Mouse (Mus musculus): ENCODE measurements around the gene Mettl27. TPM values are rescaled to one million over a fixed set of nuclear protein-coding genes. Genes with fewer than 3 reads are reported as not detected.
"Not testable (repeated sequence)": the region's sequence is repeated elsewhere in the genome, so short reads cannot be mapped to it uniquely, and the experiment has no call there.

The Mettl27 gene
- total RNA-seq, 1 experiment: 15.6 TPM

- no peak for TF ChIP-seq ZNF384 (IDR thresholded peaks at IDR 0.05; ENCODE audit: low read depth, low read length)
- TF ChIP-seq ZC3H11A (IDR thresholded peaks at IDR 0.05; ENCODE audit: borderline replicate concordance, low read depth, low read length): no peak
- no peak for TF ChIP-seq CHD2 (IDR thresholded peaks at IDR 0.05; ENCODE audit: low read depth, low read length)
- H3K9me3 ChIP-seq (ENCODE audit: control insufficient read depth, insufficient read depth, low read depth, low read length): no peaks in the 10 kb centered on the region
- no peak overlapping the region for H3K27ac ChIP-seq (ENCODE audit: insufficient read depth, low read depth, low read length, poor library complexity, severe bottlenecking)
- no peak for DNase-seq (ENCODE audit: low read depth, low spot score)
- H3K36me3 ChIP-seq (ENCODE audit: control insufficient read depth, insufficient read depth, low read length, poor library complexity, severe bottlenecking): no peaks in the 10 kb centered on the region
- H3K4me1 ChIP-seq (ENCODE audit: control insufficient read depth in 2 of 2, insufficient read depth in 2 of 2, low read length in 2 of 2, poor library complexity in 1 of 2): peaks cover 3 to 29% of the 10 kb centered on the region in 2 experiments; a peak in 3 of 4 replicates
- in situ Hi-C loops (cut with MboI; ENCODE audit: low sequenced_read_pairs in 2 of 2, unreplicated experiment in 2 of 2): no loop called here
- no peak overlapping the region for H3K9ac ChIP-seq (ENCODE audit: insufficient read depth, low read depth, low read length, poor library complexity, severe bottlenecking)
- no peak overlapping the region for H3K4me3 ChIP-seq (ENCODE audit: insufficient read depth in 1 of 2, low read depth in 1 of 2, low read length in 2 of 2, poor library complexity in 1 of 2, severe bottlenecking in 1 of 2)
Observed at GRCm38 (mm10) chr5:134961519-134961918, 29.4 kb downstream of the Mettl27 start.

- Histone ChIP-seq H3K27ac (ENCODE audit: insufficient read depth, low read depth, low read length, poor library complexity, severe bottlenecking) (no peak overlapping the region), H3K9me3 (ENCODE audit: control insufficient read depth, insufficient read depth, low read depth, low read length) (no peaks in the 10 kb centered on the region), H3K4me1 (ENCODE audit: control insufficient read depth in 2 of 2, insufficient read depth in 2 of 2, low read length in 2 of 2, poor library complexity in 1 of 2) (peaks cover 2 to 31% of the 10 kb centered on the region in 2 experiments; a peak in 2 of 4 replicates), H3K36me3 (ENCODE audit: control insufficient read depth, insufficient read depth, low read length, poor library complexity, severe bottlenecking) (no peaks in the 10 kb centered on the region), H3K4me3 (ENCODE audit: insufficient read depth in 1 of 2, low read depth in 1 of 2, low read length in 2 of 2, poor library complexity in 1 of 2, severe bottlenecking in 1 of 2) (no peak overlapping the region), H3K9ac (ENCODE audit: insufficient read depth, low read depth, low read length, poor library complexity, severe bottlenecking) (no peak overlapping the region)
- no peak for DNase-seq (ENCODE audit: low read depth, low spot score)
- TF ChIP-seq ZC3H11A (IDR thresholded peaks at IDR 0.05; ENCODE audit: borderline replicate concordance, low read depth, low read length) (no peak), MAFK (IDR thresholded peaks at IDR 0.05; ENCODE audit: insufficient read depth, low read depth, low read length) (peak; percentile 22; the same call in 1 of the 2 replicates)
- in situ Hi-C loops (cut with MboI; ENCODE audit: low sequenced_read_pairs in 2 of 2, unreplicated experiment in 2 of 2): no loop called here
Observed at GRCm38 (mm10) chr5:134963546-134963945, 31.4 kb downstream of the Mettl27 start.

DNA sequence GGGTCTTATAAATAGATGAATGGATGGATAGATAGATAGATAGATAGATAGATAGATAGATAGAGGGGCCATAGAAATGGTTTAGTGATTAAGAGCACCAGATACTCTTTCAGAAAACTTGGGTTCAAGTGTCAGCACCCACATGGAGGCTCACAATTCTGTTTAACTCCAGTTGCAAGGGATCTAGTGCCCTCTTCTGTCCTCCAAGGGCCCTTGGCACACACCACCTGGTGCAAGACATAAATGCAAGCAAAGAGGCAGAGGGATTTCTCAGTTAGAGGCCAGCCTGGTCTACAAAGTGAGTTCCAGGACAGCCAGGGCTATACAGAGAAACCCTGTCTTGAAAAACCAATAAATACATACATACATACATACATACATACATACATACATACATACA lies 32.5 kb downstream of the Mettl27 start:
- H3K36me3 ChIP-seq (ENCODE audit: control insufficient read depth, insufficient read depth, low read length, poor library complexity, severe bottlenecking); DNase-seq (ENCODE audit: low read depth, low spot score); H3K9me3 ChIP-seq (ENCODE audit: control insufficient read depth, insufficient read depth, low read depth, low read length); H3K9ac ChIP-seq (ENCODE audit: insufficient read depth, low read depth, low read length, poor library complexity, severe bottlenecking); in situ Hi-C loops (cut with MboI; ENCODE audit: low sequenced_read_pairs in 2 of 2, unreplicated experiment in 2 of 2); H3K4me3 ChIP-seq (ENCODE audit: insufficient read depth in 1 of 2, low read depth in 1 of 2, low read length in 2 of 2, poor library complexity in 1 of 2, severe bottlenecking in 1 of 2); H3K27ac ChIP-seq (ENCODE audit: insufficient read depth, low read depth, low read length, poor library complexity, severe bottlenecking): not testable (repeated sequence)
- H3K4me1 ChIP-seq (ENCODE audit: control insufficient read depth in 2 of 2, insufficient read depth in 2 of 2, low read length in 2 of 2, poor library complexity in 1 of 2): peaks cover 4 to 29% of the 10 kb centered on the region in 2 experiments; a peak in 2 of 4 replicates

GRCm38 (mm10) chr5:134965473-134965851 lies 33.3 kb downstream of the Mettl27 start:
- Histone ChIP-seq H3K36me3 (ENCODE audit: control insufficient read depth, insufficient read depth, low read length, poor library complexity, severe bottlenecking) (no peaks in the 10 kb centered on the region), H3K9ac (ENCODE audit: insufficient read depth, low read depth, low read length, poor library complexity, severe bottlenecking) (peak overlapping the region; percentile 50; the same call in 1 of the 2 replicates), H3K9me3 (ENCODE audit: control insufficient read depth, insufficient read depth, low read depth, low read length) (no peaks in the 10 kb centered on the region), H3K4me3 (ENCODE audit: insufficient read depth in 1 of 2, low read depth in 1 of 2, low read length in 2 of 2, poor library complexity in 1 of 2, severe bottlenecking in 1 of 2) (peak overlapping the region; percentile 60 to 70; a peak in 3 of 4 replicates), H3K4me1 (ENCODE audit: control insufficient read depth in 2 of 2, insufficient read depth in 2 of 2, low read length in 2 of 2, poor library complexity in 1 of 2) (peaks cover 4 to 25% of the 10 kb centered on the region in 2 experiments; a peak in 2 of 4 replicates), H3K27ac (ENCODE audit: insufficient read depth, low read depth, low read length, poor library complexity, severe bottlenecking) (no peak overlapping the region)
- in situ Hi-C loops (cut with MboI; ENCODE audit: low sequenced_read_pairs in 2 of 2, unreplicated experiment in 2 of 2): no loop called here
- TF ChIP-seq CHD2 (IDR thresholded peaks at IDR 0.05; ENCODE audit: low read depth, low read length) (0 out of 2 replicates have a peak, but pooled peaks have one; percentile 9), HCFC1 (IDR thresholded peaks at IDR 0.05; ENCODE audit: borderline replicate concordance, insufficient read depth, low read length) (peak; percentile 47; the same call in 1 of the 2 replicates), ZNF384 (IDR thresholded peaks at IDR 0.05; ENCODE audit: low read depth, low read length) (no peak), MAFK (IDR thresholded peaks at IDR 0.05; ENCODE audit: insufficient read depth, low read depth, low read length) (0 out of 2 replicates have a peak, but pooled peaks have one; percentile 10), ZC3H11A (IDR thresholded peaks at IDR 0.05; ENCODE audit: borderline replicate concordance, low read depth, low read length) (peak; percentile 93)
- no peak for DNase-seq (ENCODE audit: low read depth, low spot score)
